Mouse (Mus musculus): Measurements from ENCODE around the gene Fto. TPM values are rescaled to one million over a fixed set of nuclear protein-coding genes. Genes with fewer than 3 reads are reported as not detected.
A peak's percentile ranks its signal among the peaks of the same experiment; 100 is the strongest.

The Fto gene
- polyA plus RNA-seq, 1 experiment from 2014 or later: 89.0 TPM

DNA sequence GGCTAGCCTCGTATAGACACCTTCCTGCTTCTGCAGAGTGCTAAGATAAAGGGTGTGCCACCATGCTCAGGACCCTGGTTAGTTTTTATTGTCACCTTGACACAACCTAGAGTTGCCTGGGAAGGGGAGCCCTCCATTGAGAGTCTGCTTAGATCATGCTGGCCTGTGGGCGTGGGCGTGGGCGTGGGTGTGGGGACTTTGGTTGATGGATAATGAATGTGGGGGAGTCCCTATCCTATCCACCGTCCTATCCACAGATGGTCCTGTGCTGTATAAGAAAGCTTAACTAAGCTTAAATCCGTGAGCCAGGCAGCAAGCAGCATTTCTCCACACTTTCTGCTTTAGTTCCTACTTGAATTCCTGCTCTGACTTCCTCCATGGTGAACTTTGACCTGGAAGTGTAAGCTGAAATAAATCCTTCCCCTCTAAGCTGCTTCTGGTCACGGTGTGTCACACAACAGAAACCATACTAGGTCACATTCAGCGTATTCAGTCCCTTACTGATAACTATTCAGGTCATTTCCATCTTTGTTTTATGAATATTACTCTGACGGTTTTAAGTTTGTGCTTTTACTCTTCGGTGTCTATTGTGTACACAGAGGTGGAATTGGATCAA lies 112.0 kb downstream of the Fto start:
- no peak overlapping the region for H3K9ac ChIP-seq (replicated peaks; ENCODE audit: low read length)
- H3K4me1 ChIP-seq (ENCODE audit: insufficient read depth, low read length): peaks cover 8% of the 10 kb centered on the region; the same call in 1 of the 2 replicates
- peak; percentile 42; the same call in 1 of the 2 replicates for ATAC-seq (ENCODE audit: low FRiP score, low TSS enrichment)
- 0 out of 2 replicates have a peak overlapping the region, but pooled peaks have one; percentile 24 for H3K27ac ChIP-seq (ENCODE audit: low read length)
- H3K27me3 ChIP-seq (ENCODE audit: insufficient read depth, low read length): no peaks in the 10 kb centered on the region
- peaks cover 7% of the 10 kb centered on the region for H3K36me3 ChIP-seq (ENCODE audit: insufficient read depth, low read length)
- H3K4me3 ChIP-seq (ENCODE audit: low read length): no peak overlapping the region
- H3K9me3 ChIP-seq (ENCODE audit: low read length): peaks cover 4% of the 10 kb centered on the region; the same call in 1 of the 2 replicates
- 62% methylated on average over 10 of the region's 10 CpGs for WGBS
- H3K4me2 ChIP-seq (replicated peaks; ENCODE audit: low read depth, low read length): no peak overlapping the region

DNA sequence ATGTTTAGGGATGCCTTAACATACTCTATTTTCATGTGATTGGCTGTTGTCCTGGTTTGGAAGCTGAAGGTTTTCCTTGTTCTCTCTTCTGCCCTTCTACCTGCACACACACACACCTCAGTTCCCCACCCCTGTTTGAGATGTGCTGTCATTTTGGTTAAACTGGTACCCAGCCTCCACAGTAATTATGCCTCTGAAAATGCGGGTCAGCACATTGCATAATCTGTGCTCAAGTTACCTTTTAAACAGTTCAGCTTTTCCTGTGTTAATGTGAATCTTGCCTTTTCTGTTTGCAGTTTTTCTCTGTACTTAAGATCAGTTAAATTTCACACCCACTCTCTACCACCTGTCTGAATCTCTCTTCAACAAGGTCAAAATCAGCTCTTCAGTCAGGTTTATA lies 113.2 kb downstream of the Fto start:
- Histone ChIP-seq H3K4me2 (replicated peaks; ENCODE audit: low read depth, low read length) (no peak overlapping the region), H3K27me3 (ENCODE audit: insufficient read depth, low read length) (no peaks in the 10 kb centered on the region), H3K4me3 (ENCODE audit: low read length) (no peak overlapping the region), H3K9me3 (ENCODE audit: low read length) (peaks cover 4% of the 10 kb centered on the region; the same call in 1 of the 2 replicates), H3K9ac (replicated peaks; ENCODE audit: low read length) (no peak overlapping the region), H3K27ac (ENCODE audit: low read length) (no peak overlapping the region), H3K36me3 (ENCODE audit: insufficient read depth, low read length) (peaks cover 11% of the 10 kb centered on the region), H3K4me1 (ENCODE audit: insufficient read depth, low read length) (peaks cover 8% of the 10 kb centered on the region; the same call in 1 of the 2 replicates)
- 31% methylated on average over 1 of the region's 1 CpGs for WGBS
- ATAC-seq (ENCODE audit: low FRiP score, low TSS enrichment): 0 out of 2 replicates have a peak, but pooled peaks have one; percentile 23

DNA sequence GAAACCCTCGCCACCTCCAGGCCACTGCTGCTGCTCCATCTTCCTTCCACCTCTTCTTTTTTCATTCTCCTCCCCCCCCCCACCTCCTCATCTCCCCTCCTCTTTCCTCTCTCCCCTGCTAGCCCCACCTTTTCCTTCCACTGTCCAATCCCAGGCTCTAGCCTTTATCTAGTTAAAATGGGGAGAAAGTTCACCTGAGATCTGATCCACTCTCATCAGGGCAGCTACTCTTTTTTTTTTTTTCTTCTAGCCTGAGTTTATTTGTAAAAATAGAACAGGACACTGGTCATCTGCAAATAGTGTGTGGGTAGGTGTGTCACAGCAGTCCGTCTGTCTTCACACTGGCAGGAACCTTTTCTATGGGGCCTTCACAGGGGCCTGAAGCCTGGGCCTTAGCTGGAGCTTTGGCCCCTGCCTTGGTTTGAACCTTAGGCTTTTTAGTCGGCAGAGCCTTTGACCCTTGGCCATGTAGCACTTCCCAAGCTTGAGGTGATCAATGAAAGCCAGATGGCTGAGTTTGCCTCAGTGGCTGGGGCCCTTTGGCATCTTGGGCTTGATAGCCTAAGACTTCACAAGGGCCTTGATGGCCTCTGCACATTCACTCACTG lies 117.1 kb downstream of the Fto start:
- H3K4me1 ChIP-seq (ENCODE audit: insufficient read depth, low read length): peaks cover 3% of the 10 kb centered on the region; the same call in 1 of the 2 replicates
- WGBS: 95% methylated on average over 3 of the region's 3 CpGs
- no peaks in the 10 kb centered on the region for H3K27me3 ChIP-seq (ENCODE audit: insufficient read depth, low read length)
- no peak overlapping the region for H3K27ac ChIP-seq (ENCODE audit: low read length)
- H3K9me3 ChIP-seq (ENCODE audit: low read length): peaks cover 16% of the 10 kb centered on the region
- H3K36me3 ChIP-seq (ENCODE audit: insufficient read depth, low read length): peaks cover 8% of the 10 kb centered on the region; the same call in 1 of the 2 replicates
- no peak overlapping the region for H3K9ac ChIP-seq (replicated peaks; ENCODE audit: low read length)
- ATAC-seq (ENCODE audit: low FRiP score, low TSS enrichment): no peak
- H3K4me2 ChIP-seq (replicated peaks; ENCODE audit: low read depth, low read length): no peak overlapping the region
- no peak overlapping the region for H3K4me3 ChIP-seq (ENCODE audit: low read length)

DNA sequence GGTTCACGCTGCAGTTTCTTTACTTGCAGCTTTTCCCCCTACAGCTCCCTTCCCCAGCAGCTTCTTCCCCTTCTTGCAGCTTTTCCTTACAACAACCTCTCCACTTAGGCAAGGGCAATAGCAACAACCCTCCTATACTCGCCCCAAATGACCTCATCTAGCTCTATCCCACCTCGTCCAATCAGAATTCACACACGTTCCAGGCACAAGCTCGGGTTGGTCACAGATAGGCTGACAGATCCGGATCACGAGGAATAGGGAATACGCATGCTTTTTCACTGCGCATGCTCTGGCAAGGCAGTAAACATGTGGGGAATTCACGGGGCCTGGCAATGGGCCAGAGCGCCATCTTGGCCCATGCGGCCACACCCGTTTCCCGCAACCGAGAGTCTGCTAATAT lies 122.7 kb downstream of the Fto start:
- H3K36me3 ChIP-seq (ENCODE audit: insufficient read depth, low read length): 0 out of 2 replicates have a peak, but pooled peaks cover 7% of the 10 kb centered on the region
- no peak overlapping the region for H3K9ac ChIP-seq (replicated peaks; ENCODE audit: low read length)
- H3K4me3 ChIP-seq (ENCODE audit: low read length): no peak overlapping the region
- peaks cover 18% of the 10 kb centered on the region for H3K9me3 ChIP-seq (ENCODE audit: low read length)
- H3K4me2 ChIP-seq (replicated peaks; ENCODE audit: low read depth, low read length): no peak overlapping the region
- no peak overlapping the region for H3K27ac ChIP-seq (ENCODE audit: low read length)
- no peak for ATAC-seq (ENCODE audit: low FRiP score, low TSS enrichment)
- no peaks in the 10 kb centered on the region for H3K4me1 ChIP-seq (ENCODE audit: insufficient read depth, low read length)
- WGBS: 97% methylated on average over 15 of the region's 15 CpGs
- no peaks in the 10 kb centered on the region for H3K27me3 ChIP-seq (ENCODE audit: insufficient read depth, low read length)

DNA sequence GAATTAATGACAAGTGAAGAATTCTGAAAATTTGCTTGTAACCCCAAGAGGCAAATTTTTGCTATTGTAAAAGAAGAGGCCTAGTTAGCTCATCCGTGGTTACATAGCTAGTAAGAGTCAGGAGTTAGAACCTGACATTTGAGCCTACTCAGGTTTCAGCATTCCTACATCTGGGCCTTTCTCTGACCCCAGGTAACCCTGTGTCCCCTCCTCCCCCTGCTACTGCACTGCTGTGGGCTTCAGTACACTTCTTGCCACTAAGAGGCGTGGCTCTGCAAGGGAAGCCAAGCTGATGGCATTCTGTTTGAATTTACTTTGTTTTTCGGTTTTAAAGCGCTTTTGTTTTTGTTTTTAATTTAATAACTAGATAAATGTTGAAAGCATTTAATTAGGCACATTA lies 130.6 kb downstream of the Fto start:
- ATAC-seq (ENCODE audit: low FRiP score, low TSS enrichment): peak; percentile 65; the same call in 1 of the 2 replicates
- no peaks in the 10 kb centered on the region for H3K9me3 ChIP-seq (ENCODE audit: low read length)
- no peak overlapping the region for H3K27ac ChIP-seq (ENCODE audit: low read length)
- H3K4me1 ChIP-seq (ENCODE audit: insufficient read depth, low read length): peaks cover 32% of the 10 kb centered on the region
- H3K36me3 ChIP-seq (ENCODE audit: insufficient read depth, low read length): 0 out of 2 replicates have a peak, but pooled peaks cover 3% of the 10 kb centered on the region
- H3K9ac ChIP-seq (replicated peaks; ENCODE audit: low read length): no peak overlapping the region
- H3K27me3 ChIP-seq (ENCODE audit: insufficient read depth, low read length): no peaks in the 10 kb centered on the region
- no peak overlapping the region for H3K4me3 ChIP-seq (ENCODE audit: low read length)
- WGBS: 53% methylated on average over 4 of the region's 4 CpGs
- H3K4me2 ChIP-seq (replicated peaks; ENCODE audit: low read depth, low read length): no peak overlapping the region

DNA sequence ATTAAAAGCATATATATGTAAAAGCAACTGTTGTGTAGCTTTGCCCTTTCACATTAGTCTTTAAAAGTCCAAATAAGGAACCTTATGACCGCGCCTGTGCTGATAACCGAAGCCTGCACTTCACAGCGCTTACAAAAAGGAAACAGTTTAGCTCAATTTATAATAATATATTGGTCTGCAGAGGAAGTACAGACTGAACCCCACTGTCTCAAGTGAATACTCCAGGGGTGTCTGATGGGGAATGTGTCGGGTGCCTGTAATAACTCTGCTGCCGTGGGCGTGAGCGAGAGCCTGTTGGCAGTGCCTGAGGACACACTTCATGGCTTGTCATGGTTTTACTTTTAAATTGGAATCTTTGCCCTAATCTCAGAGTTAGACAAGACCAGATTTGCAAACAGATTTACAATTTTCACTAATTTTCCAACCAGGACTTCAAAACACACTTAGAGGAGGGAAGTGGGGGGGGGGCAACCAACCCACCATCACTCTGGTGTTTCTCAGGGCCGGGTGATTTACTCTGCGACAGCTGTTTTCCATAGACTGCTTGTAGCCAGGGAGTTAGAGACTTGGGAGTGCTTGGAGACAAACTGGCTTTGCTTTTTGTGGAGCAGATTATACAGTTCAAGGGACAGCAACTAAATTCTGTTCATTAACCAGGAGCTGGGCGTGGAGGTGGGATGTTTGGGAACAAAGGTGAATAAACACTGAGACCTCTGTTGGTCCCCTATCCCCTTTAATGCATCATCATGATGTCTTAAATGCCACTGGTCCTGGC lies 131.5 kb downstream of the Fto start:
- Histone ChIP-seq H3K4me3 (ENCODE audit: low read length) (no peak overlapping the region), H3K4me1 (ENCODE audit: insufficient read depth, low read length) (peaks cover 32% of the 10 kb centered on the region), H3K27me3 (ENCODE audit: insufficient read depth, low read length) (no peaks in the 10 kb centered on the region), H3K4me2 (replicated peaks; ENCODE audit: low read depth, low read length) (no peak overlapping the region), H3K9ac (replicated peaks; ENCODE audit: low read length) (no peak overlapping the region), H3K27ac (ENCODE audit: low read length) (peak overlapping the region; percentile 91), H3K36me3 (ENCODE audit: insufficient read depth, low read length) (0 out of 2 replicates have a peak, but pooled peaks cover 3% of the 10 kb centered on the region), H3K9me3 (ENCODE audit: low read length) (no peaks in the 10 kb centered on the region)
- 44% methylated on average over 11 of the region's 11 CpGs for WGBS
- ATAC-seq (ENCODE audit: low FRiP score, low TSS enrichment): peak; percentile 69

DNA sequence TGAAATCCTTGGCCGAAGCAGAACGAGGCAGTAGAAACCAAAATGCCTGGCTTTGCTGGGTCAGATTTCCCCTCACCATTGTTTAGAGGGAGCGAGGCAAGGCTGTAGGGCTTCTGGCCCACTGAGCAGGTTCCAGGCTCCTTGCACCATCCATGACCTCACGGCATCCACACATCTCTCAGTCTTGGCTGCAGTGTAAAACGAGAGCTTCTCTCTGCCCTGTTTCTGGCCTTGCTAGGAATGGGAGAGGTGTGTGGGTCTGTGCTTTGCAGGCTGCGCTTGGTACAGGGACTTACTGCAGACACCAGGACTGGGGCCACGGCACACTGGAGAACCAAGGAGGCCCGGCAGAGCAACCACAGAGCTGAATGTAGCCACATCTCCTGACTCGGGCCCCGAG lies 132.2 kb downstream of the Fto start:
- no peak; the same call in 1 of the 2 replicates for ATAC-seq (ENCODE audit: low FRiP score, low TSS enrichment)
- no peak overlapping the region for H3K4me2 ChIP-seq (replicated peaks; ENCODE audit: low read depth, low read length)
- peak overlapping the region; percentile 91 for H3K27ac ChIP-seq (ENCODE audit: low read length)
- no peaks in the 10 kb centered on the region for H3K9me3 ChIP-seq (ENCODE audit: low read length)
- no peak overlapping the region for H3K9ac ChIP-seq (replicated peaks; ENCODE audit: low read length)
- no peaks in the 10 kb centered on the region for H3K27me3 ChIP-seq (ENCODE audit: insufficient read depth, low read length)
- peaks cover 32% of the 10 kb centered on the region for H3K4me1 ChIP-seq (ENCODE audit: insufficient read depth, low read length)
- WGBS: 46% methylated on average over 10 of the region's 10 CpGs
- H3K4me3 ChIP-seq (ENCODE audit: low read length): no peak overlapping the region
- H3K36me3 ChIP-seq (ENCODE audit: insufficient read depth, low read length): 0 out of 2 replicates have a peak, but pooled peaks cover 3% of the 10 kb centered on the region

DNA sequence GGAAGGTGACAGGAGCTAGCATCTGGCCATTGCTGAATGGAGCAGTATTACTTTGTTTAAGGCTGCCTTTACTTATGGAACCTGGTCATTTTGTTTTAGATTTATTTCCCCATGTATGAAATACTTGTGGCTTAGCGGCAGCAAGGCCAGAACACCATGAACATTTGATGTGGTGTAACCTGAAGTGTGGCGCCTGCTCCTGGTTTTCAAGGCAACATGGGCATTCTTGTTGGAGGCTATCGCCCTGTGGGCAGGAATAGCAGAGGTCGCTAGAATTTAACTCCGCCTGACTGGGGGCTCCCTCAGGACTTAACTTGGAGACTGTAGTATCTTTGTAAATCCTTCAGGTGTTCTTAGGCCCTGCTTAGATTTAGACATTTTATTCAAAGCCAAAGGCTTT lies 132.7 kb downstream of the Fto start:
- no peak overlapping the region for H3K4me3 ChIP-seq (ENCODE audit: low read length)
- no peaks in the 10 kb centered on the region for H3K9me3 ChIP-seq (ENCODE audit: low read length)
- no peak for ATAC-seq (ENCODE audit: low FRiP score, low TSS enrichment)
- H3K36me3 ChIP-seq (ENCODE audit: insufficient read depth, low read length): 0 out of 2 replicates have a peak, but pooled peaks cover 3% of the 10 kb centered on the region
- 69% methylated on average over 5 of the region's 5 CpGs for WGBS
- H3K27me3 ChIP-seq (ENCODE audit: insufficient read depth, low read length): no peaks in the 10 kb centered on the region
- H3K4me1 ChIP-seq (ENCODE audit: insufficient read depth, low read length): peaks cover 32% of the 10 kb centered on the region
- peak overlapping the region; percentile 91 for H3K27ac ChIP-seq (ENCODE audit: low read length)
- no peak overlapping the region for H3K4me2 ChIP-seq (replicated peaks; ENCODE audit: low read depth, low read length)
- no peak overlapping the region for H3K9ac ChIP-seq (replicated peaks; ENCODE audit: low read length)

DNA sequence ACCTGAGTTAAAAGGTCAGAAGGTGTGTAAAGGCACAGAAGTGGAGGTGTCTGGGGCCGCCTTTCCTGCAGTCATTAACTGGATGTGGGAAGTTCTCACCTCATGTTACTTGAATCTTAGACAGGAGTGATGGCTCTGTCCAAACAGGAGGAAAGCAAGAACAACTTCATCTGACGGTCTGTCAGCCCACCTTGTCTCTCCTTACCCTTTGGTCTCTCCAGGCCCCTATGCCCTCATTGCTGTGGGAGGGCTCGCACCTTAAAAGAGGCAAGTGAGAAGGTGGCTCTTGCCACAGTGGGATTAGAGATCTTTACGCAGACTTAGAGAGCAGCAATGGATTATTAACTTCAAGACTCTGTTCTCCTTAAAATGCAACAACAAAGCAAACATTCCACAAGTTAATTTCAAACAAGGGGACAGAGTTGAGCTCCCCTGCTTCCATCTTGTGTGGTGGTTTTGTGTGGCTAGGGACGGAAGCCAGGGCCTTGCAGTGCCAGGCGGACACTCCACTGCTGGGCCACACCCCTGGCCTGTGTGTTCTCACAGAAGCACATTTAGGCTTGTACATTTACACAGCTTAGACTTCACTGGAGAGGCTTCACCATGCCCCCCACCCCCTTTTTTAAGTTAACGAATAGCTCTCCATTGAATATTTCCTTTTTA lies 135.5 kb downstream of the Fto start:
- no peaks in the 10 kb centered on the region for H3K36me3 ChIP-seq (ENCODE audit: insufficient read depth, low read length)
- ATAC-seq (ENCODE audit: low FRiP score, low TSS enrichment): peak; percentile 81
- peak overlapping the region; percentile 44; the same call in 1 of the 2 replicates for H3K27ac ChIP-seq (ENCODE audit: low read length)
- H3K9ac ChIP-seq (replicated peaks; ENCODE audit: low read length): no peak overlapping the region
- H3K4me1 ChIP-seq (ENCODE audit: insufficient read depth, low read length): peaks cover 31% of the 10 kb centered on the region
- H3K4me2 ChIP-seq (replicated peaks; ENCODE audit: low read depth, low read length): no peak overlapping the region
- no peak overlapping the region for H3K4me3 ChIP-seq (ENCODE audit: low read length)
- no peaks in the 10 kb centered on the region for H3K9me3 ChIP-seq (ENCODE audit: low read length)
- WGBS: 80% methylated on average over 7 of the region's 7 CpGs
- H3K27me3 ChIP-seq (ENCODE audit: insufficient read depth, low read length): no peaks in the 10 kb centered on the region

Data from kidney, embryonic 16.5 days (tissue).